ENCODE assay signal across 29 mouse cellular contexts in the genomic region with DNA sequence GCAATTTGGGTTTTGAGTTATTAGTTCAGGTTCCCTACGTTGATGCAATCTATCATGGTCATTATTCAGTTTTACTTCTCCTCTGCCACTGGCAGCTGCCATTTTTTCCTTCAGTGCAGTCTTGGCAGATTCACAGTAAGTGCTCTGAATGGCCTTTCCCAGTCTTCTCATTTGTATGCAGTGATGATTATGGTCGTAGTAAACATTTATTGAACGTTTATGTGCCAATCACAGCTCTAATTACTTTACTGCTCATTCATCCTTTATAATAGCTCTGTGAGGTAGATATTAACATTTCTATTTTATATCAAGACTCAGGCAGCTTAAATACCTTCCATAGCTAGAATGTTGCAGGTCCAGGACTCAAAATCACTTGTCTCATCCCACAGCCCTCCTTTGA.
A peak's percentile ranks its signal among the peaks of the same experiment; 100 is the strongest.
DNase-seq lines count a peak whose midpoint lies in the region; ATAC-seq and TF ChIP-seq lines count a peak whose summit lies in the region.
"Had no signal": no experiment of that assay in that cellular context is flagged by ENCODE, and none has a peak within 500 bp of the region (broad histone marks: within the 10 kb centered on the region; RNA-seq: fewer than 3 reads in every experiment).

No protein-coding gene starts in this region.

- H3K27ac ChIP-seq in forebrain, embryonic 14.5 days (ENCODE audit: low read depth, low read length): no peak overlapping the region
- no peak overlapping the region for H3K27ac ChIP-seq in forebrain, embryonic 10.5 days
- H3K27ac ChIP-seq in midbrain, postnatal 0 days (ENCODE audit: low read depth, low read length): no peak overlapping the region
- H3K27ac ChIP-seq in midbrain, embryonic 15.5 days: no peak overlapping the region
- H3K27ac ChIP-seq in neural tube, embryonic 13.5 days (replicated peaks): peak overlapping the region; percentile 25; the same call in 1 of the 2 replicates
- no peak overlapping the region for H3K27ac ChIP-seq in liver, postnatal 0 days (ENCODE audit: low read depth)
- H3K27ac ChIP-seq: embryonic facial prominence, embryonic 12.5 days; embryonic facial prominence, embryonic 15.5 days; heart, adult 2 months; heart, embryonic 10.5 days; heart, embryonic 13.5 days; hindbrain, embryonic 14.5 days; hindbrain, postnatal 0 days had no signal

- peak; percentile 58 for DNase-seq in forebrain, embryonic 14.5 days (ENCODE audit: low spot score)
- no peak for DNase-seq in forebrain, embryonic 10.5 days (ENCODE audit: extremely low spot score, low spot score)
- DNase-seq in midbrain, postnatal 0 days (ENCODE audit: low spot score): peak; percentile 5
- DNase-seq in liver, postnatal 0 days: no peak
- no peak for DNase-seq in retina, postnatal 1 day
- DNase-seq: adrenal gland, postnatal 10 days; adrenal gland, postnatal 36 days; B cell, adult 2 months; cerebellum, adult 11 months; cerebellum, adult 2 months; cerebellum, adult 9-11 months; cerebellum, postnatal 25 days; gastrocnemius, postnatal 10 days; gastrocnemius, postnatal 36 days; heart, adult 2 months; heart, postnatal 14 days; heart, postnatal 4 days had no signal

- WGBS in forebrain, embryonic 14.5 days: 27% methylated on average over 3 of the region's 3 CpGs
- WGBS in forebrain, embryonic 10.5 days: 90% methylated on average over 3 of the region's 3 CpGs
- WGBS in midbrain, postnatal 0 days: 47% methylated on average over 3 of the region's 3 CpGs
- WGBS in midbrain, embryonic 15.5 days: 61% methylated on average over 3 of the region's 3 CpGs
- WGBS in neural tube, embryonic 13.5 days: 43% methylated on average over 3 of the region's 3 CpGs
- 68% methylated on average over 3 of the region's 3 CpGs for WGBS in liver, postnatal 0 days (ENCODE audit: insufficient replicate concordance)

- H3K4me2 ChIP-seq in forebrain, embryonic 14.5 days (ENCODE audit: low read length): no peak overlapping the region
- no peak overlapping the region for H3K4me2 ChIP-seq in midbrain, postnatal 0 days (ENCODE audit: low read depth, low read length, poor library complexity, severe bottlenecking)
- no peak overlapping the region for H3K4me2 ChIP-seq in midbrain, embryonic 15.5 days
- no peak overlapping the region for H3K4me2 ChIP-seq in neural tube, embryonic 13.5 days
- H3K4me2 ChIP-seq in liver, postnatal 0 days (ENCODE audit: low read depth, low read length): no peak overlapping the region
- H3K4me2 ChIP-seq: embryonic facial prominence, embryonic 12.5 days; embryonic facial prominence, embryonic 15.5 days; heart, embryonic 13.5 days; hindbrain, embryonic 14.5 days had no signal

- peak; percentile 76 for ATAC-seq in forebrain, embryonic 14.5 days
- no peak for ATAC-seq in midbrain, postnatal 0 days (ENCODE audit: low FRiP score)
- no peak for ATAC-seq in midbrain, embryonic 15.5 days (replicated peaks)
- peak; percentile 71 for ATAC-seq in neural tube, embryonic 13.5 days (ENCODE audit: low read depth)
- ATAC-seq in liver, postnatal 0 days: no peak
- ATAC-seq: hindbrain, postnatal 0 days; inflammation-experienced regulatory T-cells, adult 6 months; Patski had no signal

- H3K4me1 ChIP-seq in forebrain, embryonic 14.5 days (ENCODE audit: control insufficient read depth, insufficient read depth, low read length): no peaks in the 10 kb centered on the region
- H3K4me1 ChIP-seq in forebrain, embryonic 10.5 days: no peaks in the 10 kb centered on the region
- no peaks in the 10 kb centered on the region for H3K4me1 ChIP-seq in midbrain, postnatal 0 days (ENCODE audit: insufficient read depth, low read length)
- H3K4me1 ChIP-seq in midbrain, embryonic 15.5 days: no peaks in the 10 kb centered on the region
- 0 out of 2 replicates have a peak, but pooled peaks cover 4% of the 10 kb centered on the region for H3K4me1 ChIP-seq in neural tube, embryonic 13.5 days (replicated peaks)
- H3K4me1 ChIP-seq in liver, postnatal 0 days (ENCODE audit: insufficient read depth): no peaks in the 10 kb centered on the region
- H3K4me1 ChIP-seq: embryonic facial prominence, embryonic 12.5 days; embryonic facial prominence, embryonic 15.5 days; heart, embryonic 10.5 days; heart, embryonic 13.5 days had no signal

- H3K4me3 ChIP-seq in forebrain, embryonic 14.5 days (ENCODE audit: low read depth, low read length): no peak overlapping the region
- no peak overlapping the region for H3K4me3 ChIP-seq in forebrain, embryonic 10.5 days
- H3K4me3 ChIP-seq in midbrain, postnatal 0 days (ENCODE audit: low read depth, low read length): no peak overlapping the region
- H3K4me3 ChIP-seq in midbrain, embryonic 15.5 days: no peak overlapping the region
- no peak overlapping the region for H3K4me3 ChIP-seq in neural tube, embryonic 13.5 days
- H3K4me3 ChIP-seq in liver, postnatal 0 days (ENCODE audit: low read depth, low read length): no peak overlapping the region
- H3K4me3 ChIP-seq: embryonic facial prominence, embryonic 12.5 days; embryonic facial prominence, embryonic 15.5 days; heart, adult 2 months; heart, embryonic 10.5 days; heart, embryonic 13.5 days had no signal

- H3K9me3 ChIP-seq in forebrain, embryonic 14.5 days (replicated peaks; ENCODE audit: control insufficient read depth, low read length): no peaks in the 10 kb centered on the region
- no peaks in the 10 kb centered on the region for H3K9me3 ChIP-seq in forebrain, embryonic 10.5 days
- no peaks in the 10 kb centered on the region for H3K9me3 ChIP-seq in midbrain, postnatal 0 days (ENCODE audit: low read length)
- H3K9me3 ChIP-seq in midbrain, embryonic 15.5 days: no peaks in the 10 kb centered on the region
- no peaks in the 10 kb centered on the region for H3K9me3 ChIP-seq in neural tube, embryonic 13.5 days
- no peaks in the 10 kb centered on the region for H3K9me3 ChIP-seq in liver, postnatal 0 days (ENCODE audit: low read length)
- H3K9me3 ChIP-seq: embryonic facial prominence, embryonic 12.5 days; embryonic facial prominence, embryonic 15.5 days; G1E; heart, embryonic 10.5 days; heart, embryonic 13.5 days had no signal

- no peaks in the 10 kb centered on the region for H3K36me3 ChIP-seq in forebrain, embryonic 14.5 days (ENCODE audit: control insufficient read depth, insufficient read depth, low read length)
- no peaks in the 10 kb centered on the region for H3K36me3 ChIP-seq in forebrain, embryonic 10.5 days (replicated peaks)
- H3K36me3 ChIP-seq in midbrain, postnatal 0 days (ENCODE audit: insufficient read depth, low read length): no peaks in the 10 kb centered on the region
- H3K36me3 ChIP-seq in midbrain, embryonic 15.5 days (replicated peaks): no peaks in the 10 kb centered on the region
- H3K36me3 ChIP-seq in neural tube, embryonic 13.5 days: no peaks in the 10 kb centered on the region
- H3K36me3 ChIP-seq in liver, postnatal 0 days (replicated peaks; ENCODE audit: insufficient read depth, low read length): no peaks in the 10 kb centered on the region
- H3K36me3 ChIP-seq: embryonic facial prominence, embryonic 12.5 days; embryonic facial prominence, embryonic 15.5 days; G1E; heart, embryonic 10.5 days; heart, embryonic 13.5 days had no signal

- no peak for TF ChIP-seq EP300 in liver, postnatal 0 days (IDR thresholded peaks at IDR 0.05; ENCODE audit: low read depth)

- H3K27me3 ChIP-seq in forebrain, embryonic 14.5 days (replicated peaks; ENCODE audit: control insufficient read depth, insufficient read depth, low read length): no peaks in the 10 kb centered on the region
- H3K27me3 ChIP-seq in forebrain, embryonic 10.5 days (ENCODE audit: poor library complexity, severe bottlenecking): no peaks in the 10 kb centered on the region
- no peaks in the 10 kb centered on the region for H3K27me3 ChIP-seq in midbrain, postnatal 0 days (ENCODE audit: insufficient read depth, low read length)
- H3K27me3 ChIP-seq in midbrain, embryonic 15.5 days (replicated peaks): no peaks in the 10 kb centered on the region
- H3K27me3 ChIP-seq in neural tube, embryonic 13.5 days: no peaks in the 10 kb centered on the region
- H3K27me3 ChIP-seq in liver, postnatal 0 days (ENCODE audit: insufficient read depth, low read length): no peaks in the 10 kb centered on the region
- H3K27me3 ChIP-seq: CH12.LX; embryonic facial prominence, embryonic 12.5 days; embryonic facial prominence, embryonic 15.5 days; heart, embryonic 13.5 days; Patski had no signal

- no peak for TF ChIP-seq CTCF in midbrain, postnatal 0 days (IDR thresholded peaks at IDR 0.05)
- TF ChIP-seq CTCF in liver, postnatal 0 days (IDR thresholded peaks at IDR 0.05; ENCODE audit: low read depth): no peak

- no peak overlapping the region for H3K9ac ChIP-seq in forebrain, embryonic 14.5 days (ENCODE audit: low read length)
- no peak overlapping the region for H3K9ac ChIP-seq in midbrain, postnatal 0 days (replicated peaks; ENCODE audit: low read length, poor library complexity, severe bottlenecking)
- no peak overlapping the region for H3K9ac ChIP-seq in midbrain, embryonic 15.5 days
- no peak overlapping the region for H3K9ac ChIP-seq in neural tube, embryonic 13.5 days
- H3K9ac ChIP-seq in liver, postnatal 0 days (replicated peaks): no peak overlapping the region
- H3K9ac ChIP-seq: embryonic facial prominence, embryonic 12.5 days; embryonic facial prominence, embryonic 15.5 days; heart, embryonic 13.5 days; hindbrain, embryonic 14.5 days had no signal

Comparison
In these comparisons a context has a peak if more than half of its experiments do, and no peak if none do; other contexts are left out.
1. DNase-seq: peak in forebrain, embryonic 14.5 days (single experiment) and midbrain, postnatal 0 days (single experiment); none in forebrain, embryonic 10.5 days (single experiment), liver, postnatal 0 days (single experiment) and retina, postnatal 1 day (single experiment).
2. ATAC-seq: peak in forebrain, embryonic 14.5 days (single experiment) and neural tube, embryonic 13.5 days (single experiment); none in midbrain, postnatal 0 days (single experiment), midbrain, embryonic 15.5 days (single experiment) and liver, postnatal 0 days (single experiment).